Mouse (Mus musculus) erythroid progenitor cell, adult 5-6 weeks (primary cell): ENCODE measurements around the gene Pcnx3. TPM values are rescaled to one million over a fixed set of nuclear protein-coding genes. Genes with fewer than 3 reads are reported as not detected.

Source experiments
- ATAC-seq: replicated peaks from 2 replicates; pipeline ENCODE4 v1.8.0; 2016; ENCODE audit warnings: moderate number of reproducible peaks, mild to moderate bottlenecking, moderate TSS enrichment, inconsistent platforms; ENCODE audit not compliant: poor library complexity, low FRiP score, severe bottlenecking
- total RNA-seq, 2 experiments: library from RNA; stranded (forward) in 1 of 2; stranded (reverse) in 1 of 2; fragments of 150-400 nt in 1 of 2; fragments of 186-747, 209-891 nt in 1 of 2; gene quantifications; 2 replicates each; pipeline versions ENCODE4 v1.2.3 to v1.2.4; 2015 to 2017; ENCODE audit warnings: low replicate concordance in 2 of 2

Gene Pcnx3
- total RNA-seq, 2 experiments from 2014 or later: 31.4 to 54.5 TPM

DNA sequence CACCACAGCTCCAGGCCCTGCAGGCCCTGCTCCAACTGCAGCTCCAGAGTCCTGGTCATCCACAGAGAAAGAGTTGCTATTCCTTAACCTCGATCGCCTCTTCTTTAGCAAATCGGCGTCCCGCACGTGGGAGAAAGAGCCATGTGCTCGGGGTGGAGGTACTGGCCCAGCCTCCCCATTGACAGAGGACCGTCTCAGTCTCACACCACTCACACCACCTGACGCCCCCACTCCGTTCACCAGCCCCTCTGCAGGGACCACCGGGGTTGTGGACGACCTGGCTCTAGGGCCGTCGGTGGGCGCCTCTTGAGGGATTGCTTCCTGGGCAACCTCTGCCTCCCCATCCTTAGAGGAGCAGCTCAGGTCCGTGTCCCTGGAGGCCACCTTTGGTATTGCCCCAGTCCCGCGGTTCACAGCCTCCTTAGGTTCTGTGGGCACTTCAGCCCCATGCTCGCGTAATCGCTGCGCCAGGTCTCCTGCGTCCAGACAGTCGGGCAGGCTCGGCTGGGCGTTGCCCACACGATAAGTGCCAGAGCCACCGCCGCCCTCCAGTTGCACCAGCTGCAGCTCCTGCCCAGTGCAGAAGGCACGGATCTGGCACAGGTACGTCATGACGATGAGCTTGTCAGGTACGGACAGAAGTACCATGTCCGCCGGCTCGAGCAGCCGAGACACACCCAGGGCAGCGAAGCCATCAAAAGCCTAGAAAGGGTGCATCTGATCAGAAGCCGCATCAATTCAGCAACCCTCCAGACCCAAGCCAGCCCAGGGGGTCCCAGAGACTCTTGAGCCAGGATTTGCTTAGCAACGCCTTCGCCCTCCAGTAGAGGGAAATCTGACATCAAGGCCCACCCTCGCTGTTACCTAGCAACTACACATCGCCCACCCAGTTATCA lies 27.3 kb upstream of the Pcnx3 start:
- peak; percentile 81 for ATAC-seq

DNA sequence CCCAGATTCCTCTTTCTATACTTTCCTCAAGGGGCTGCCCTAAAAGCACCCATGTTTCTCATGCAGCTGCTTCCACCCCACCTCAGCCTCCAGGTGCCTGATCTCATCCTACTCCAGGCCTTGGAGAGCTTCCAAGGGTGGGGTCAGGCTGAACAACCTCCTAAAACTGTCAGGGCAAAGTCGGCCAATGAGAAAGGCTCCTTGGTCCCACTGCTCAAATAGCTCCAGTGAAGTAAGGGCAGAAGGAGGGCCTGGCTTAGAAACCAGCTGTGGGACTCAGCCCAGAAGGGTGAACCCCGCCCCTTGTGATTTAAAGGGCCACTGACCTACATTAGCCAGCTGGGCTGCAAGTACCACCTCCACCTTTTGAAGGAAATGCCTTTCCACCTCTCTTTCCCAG lies 25.0 kb upstream of the Pcnx3 start:
- ATAC-seq: peak; percentile 51

DNA sequence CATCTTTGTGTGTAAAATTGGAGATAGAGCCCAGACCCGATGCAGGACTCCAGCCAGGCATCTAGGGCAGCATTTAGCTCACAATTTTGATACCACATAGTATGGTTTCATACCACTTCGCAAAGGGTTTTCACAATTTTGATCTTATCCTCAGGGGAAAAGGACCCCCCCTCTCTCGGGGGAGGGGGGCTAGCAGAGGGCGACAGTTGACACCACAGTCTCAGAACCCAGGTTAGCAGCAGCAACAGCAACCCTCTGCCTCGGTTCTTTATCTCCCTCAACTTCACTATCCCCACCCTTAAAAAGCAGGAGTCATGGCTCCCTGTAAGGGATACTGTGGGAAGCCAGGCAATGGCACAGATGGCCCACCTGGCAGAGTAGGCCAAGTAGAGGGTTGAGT lies 24.5 kb upstream of the Pcnx3 start:
- no peak for ATAC-seq

DNA sequence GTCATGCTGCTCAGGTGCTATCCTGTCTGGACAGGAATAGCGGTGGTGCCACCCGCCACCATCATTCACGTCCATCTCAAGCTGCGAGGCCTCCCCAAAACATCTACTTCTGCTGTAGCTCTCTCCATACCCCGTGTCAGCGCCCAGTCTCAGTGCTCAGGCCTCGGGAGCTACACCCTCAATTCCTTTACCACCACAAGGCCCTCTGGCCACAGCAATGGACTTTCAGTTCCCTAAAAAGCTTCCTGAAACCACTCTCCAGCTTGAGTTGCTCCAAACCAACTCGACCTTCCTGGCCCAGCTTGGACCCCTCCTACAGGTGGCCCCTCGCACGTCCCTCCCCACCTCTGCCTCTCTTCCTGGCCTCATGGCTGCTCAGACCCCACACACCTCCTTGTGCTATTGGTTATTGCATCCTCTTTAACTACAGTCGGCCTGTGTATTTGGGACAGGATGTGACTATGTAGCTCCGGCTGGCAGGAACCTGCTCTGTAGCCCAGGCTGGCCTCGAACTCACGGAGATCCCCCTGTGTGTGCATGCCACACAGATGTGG lies 23.3 kb upstream of the Pcnx3 start:
- ATAC-seq: no peak

DNA sequence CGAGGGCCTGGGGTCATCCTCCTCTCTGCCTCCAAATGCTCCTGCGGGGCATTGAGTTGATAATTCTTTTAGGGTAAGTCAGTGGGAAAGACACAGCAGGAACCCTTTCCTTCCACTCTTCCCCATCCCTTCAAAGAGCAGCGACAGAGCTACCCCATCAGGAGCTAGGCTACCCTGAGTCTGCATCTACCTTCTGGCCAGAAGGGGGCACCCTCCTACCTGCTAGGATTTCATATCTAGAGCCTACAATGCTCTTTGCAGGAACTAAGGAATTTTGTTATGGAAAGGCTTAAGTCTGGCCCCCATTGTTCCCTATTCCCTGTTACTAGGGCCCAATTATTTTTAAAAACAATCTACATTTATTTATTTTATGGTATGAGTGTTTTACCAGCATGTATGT lies 22.5 kb upstream of the Pcnx3 start:
- no peak for ATAC-seq

DNA sequence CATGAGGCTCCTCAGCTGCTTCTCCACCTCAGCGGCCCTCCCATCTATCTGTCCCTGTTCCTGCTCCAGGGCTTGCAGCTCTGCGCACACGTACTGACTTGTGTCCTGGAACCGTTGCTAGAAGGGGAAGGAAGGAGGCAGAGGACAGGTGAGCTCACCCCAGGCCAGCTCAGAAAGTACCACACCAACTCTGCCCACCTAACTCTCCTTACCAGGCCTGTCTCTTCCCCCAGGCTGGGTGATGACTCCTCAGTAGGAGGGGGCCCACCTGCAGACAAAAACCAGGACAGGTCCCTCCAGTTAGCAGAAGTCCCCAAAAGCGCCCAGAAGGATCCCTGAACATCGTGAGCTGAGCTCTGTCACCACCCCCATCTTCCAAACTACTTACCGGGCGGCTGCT lies 21.9 kb upstream of the Pcnx3 start:
- no peak for ATAC-seq

DNA sequence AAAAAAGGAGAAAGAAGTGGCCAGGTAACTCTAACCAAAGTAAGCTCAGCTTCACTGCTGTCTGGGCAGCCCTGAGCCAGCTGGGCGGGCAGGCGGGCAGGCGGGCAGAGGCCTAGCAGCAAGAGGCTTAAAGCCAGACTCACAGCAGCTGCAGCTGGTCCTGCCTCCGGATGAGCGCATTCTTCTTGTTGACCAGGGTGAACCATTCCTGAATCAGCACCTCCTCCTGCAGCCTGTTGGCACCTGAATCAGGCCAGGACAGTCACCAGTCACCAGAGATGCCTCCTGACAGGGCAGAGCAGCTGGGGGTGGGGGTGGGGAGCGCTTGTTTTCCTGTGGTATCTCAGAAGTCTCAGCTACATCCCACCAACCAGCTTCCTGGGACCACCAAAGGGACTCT lies 21.4 kb upstream of the Pcnx3 start:
- ATAC-seq: no peak

DNA sequence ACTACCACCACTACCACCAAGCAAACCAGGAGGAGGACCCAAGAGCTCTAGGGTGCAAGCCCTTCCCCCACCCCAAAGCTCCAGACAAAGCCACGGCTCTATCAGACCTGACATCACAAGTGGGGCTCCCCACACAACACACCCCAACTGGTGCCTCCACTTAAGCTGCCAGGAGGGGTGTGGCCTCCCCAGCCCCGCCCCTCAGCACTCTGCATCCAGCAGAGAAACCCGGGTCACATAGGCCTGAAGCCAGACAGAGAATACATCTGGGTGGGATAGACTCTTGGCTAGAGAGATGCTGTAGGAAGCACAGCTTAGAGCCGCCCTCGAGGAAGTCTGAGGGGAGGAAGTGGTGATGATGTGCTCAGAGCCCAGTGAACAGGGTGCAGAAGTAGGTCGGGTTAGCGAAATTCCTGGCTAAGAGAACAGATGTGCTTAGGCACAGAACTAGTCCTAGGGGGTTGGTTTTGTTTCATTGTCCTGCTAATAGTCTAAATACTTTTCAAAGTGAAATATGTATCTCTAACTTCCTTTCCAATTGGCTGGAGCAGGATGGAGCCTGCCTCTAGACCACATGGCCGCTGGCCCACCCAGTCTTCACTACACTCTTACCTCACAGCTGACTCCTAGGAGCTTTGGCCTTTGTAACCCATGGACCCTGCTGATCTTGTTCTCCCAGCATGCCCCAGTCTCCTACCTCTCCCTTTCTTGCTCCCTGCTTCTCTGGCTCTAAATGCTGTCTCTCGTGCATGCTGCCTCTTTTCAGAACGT lies 16.3 kb upstream of the Pcnx3 start:
- peak; percentile 76 for ATAC-seq

DNA sequence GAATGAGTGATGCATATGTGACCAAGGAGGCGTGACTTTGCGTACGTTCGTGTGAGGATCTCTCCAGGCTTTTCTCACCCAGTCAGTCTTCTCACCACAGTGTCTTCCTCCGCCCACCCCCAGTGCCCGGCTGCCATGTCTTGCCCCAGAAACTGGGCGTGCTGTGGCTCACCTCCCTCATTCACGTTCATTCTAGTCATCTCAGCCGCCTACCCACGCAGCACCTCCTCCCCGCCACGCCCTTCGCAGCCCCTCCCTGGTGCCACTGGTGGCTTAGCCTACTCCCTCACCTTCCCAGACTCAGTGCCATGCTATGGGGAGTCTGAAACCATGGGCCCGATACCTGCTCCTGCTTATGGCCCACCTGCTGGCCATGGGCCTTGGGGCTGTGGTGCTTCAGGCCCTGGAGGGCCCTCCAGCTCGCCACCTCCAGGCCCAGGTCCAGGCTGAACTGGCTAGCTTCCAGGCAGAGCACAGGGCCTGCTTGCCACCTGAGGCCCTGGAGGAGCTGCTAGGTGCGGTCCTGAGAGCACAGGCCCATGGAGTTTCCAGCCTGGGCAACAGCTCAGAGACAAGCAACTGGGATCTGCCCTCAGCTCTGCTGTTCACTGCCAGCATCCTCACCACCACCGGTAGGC lies 15.6 kb upstream of the Pcnx3 start, which contains the start of gene Kcnk7:
TSS of gene Kcnk7 (plus strand) at position 205 of the 638 bp plus-strand sequence.
- peak; percentile 87 for ATAC-seq

DNA sequence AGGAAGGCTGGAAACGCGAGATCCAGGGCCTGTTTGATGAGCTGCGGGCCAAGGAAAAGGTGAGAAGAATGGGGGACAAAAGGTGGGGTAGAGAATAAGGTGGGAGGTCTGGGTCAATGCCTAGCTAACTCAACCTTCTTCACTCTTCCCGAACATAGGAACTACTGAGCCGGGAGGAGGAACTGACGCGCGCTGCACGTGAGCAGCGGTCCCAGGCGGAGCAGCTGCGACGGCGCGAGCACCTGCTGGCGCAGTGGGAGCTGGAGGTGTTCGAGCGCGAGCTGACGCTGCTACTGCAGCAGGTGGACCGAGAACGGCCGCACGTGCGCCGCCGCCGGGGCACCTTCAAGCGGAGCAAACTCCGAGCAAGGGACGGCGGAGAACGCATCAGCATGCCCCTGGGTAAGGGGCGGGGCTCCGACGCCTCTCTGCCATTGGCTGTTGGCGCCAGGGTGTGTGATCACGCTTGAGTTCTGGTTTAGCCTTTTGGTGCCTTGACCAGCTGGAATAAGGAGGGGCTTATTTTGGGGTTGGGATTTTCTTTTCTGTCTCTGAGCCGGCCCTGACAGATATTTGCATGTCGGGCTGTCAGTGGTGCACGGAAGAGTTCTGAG lies 7.2 kb upstream of the Pcnx3 start:
- ATAC-seq: no peak

DNA sequence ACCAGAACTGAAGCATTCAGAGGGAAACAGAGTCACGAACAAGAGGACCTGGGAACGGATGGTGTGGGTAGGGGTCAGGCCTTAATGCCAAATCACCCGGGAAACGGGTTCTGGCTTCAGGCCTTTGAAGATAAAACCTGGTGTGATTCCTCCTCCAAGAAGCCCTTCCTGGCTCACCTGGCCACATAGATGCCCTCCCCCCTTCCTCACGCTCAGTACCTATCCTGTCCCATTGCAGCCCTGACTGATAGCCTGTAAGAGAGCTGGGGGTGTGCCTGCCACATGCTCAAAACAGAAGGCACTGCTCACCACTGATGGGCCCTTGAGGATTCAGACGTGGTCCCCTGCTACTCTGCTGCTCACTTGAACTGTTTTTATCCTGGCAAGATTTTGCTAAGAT lies 5.1 kb upstream of the Pcnx3 start:
- ATAC-seq: no peak

DNA sequence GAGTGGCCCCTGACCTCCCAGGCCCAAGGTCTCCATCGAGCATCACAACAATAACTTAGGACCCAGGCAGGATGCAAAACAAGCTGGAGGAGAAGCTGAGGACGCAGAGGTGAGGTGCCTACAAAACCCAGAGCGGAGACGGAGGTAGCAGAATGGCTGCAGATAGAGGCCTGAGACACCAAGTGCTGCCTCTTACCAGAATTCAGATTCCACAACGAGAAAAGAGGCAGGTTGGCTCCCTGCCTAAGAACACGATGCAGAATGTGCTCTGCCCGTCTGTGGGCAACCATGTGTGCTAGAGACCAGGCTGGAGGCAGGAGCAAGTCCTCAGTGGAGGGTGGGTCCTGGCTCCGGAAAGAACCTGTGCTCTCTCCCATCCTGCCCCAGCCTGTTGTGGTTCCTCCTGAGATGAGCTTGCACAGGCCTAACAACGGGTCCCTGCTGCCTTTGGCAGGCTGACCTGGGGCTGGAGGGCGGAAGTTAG lies 4.2 kb upstream of the Pcnx3 start:
- ATAC-seq: no peak

DNA sequence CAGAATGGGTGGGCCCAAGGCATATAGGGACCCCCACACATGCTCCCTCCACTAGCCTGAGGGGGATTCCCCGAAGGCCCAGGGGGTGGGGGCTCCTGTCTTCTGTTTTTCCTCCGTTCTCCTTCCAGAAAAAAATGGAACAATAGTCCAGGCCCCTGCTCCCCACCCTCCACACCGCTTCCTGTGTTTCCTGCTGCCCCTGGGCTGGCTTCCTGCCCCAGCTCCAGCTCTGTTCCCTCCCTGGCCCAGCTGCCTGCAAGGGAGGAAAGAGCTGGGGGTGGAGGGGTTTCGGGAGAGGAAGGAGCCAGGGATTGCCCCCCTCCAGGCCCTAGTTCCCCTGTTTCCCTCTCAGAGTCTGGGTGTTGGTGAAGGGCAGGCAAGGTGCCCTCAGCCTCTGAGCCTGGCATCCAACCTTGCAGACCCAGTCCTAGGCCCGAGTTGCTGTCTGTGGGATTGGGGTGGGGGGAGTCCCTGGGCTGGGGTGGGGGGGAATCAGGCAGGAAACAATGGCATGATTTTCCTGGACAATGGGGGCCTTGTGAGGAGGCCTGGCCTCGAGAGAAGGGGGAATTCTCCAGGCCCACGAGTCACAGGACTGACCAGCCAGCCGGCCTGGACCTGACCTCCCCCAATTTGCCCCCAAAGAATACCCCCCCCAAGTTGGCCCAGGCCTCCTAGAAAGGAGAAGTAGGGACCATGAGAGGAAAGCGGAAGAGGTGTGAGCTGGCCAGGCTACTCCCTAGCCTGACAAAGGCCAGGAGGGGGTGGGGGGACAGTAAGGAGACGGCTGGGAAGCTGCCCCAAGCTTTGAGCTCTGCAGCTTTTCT lies 3.6 kb upstream of the Pcnx3 start:
- ATAC-seq: no peak

DNA sequence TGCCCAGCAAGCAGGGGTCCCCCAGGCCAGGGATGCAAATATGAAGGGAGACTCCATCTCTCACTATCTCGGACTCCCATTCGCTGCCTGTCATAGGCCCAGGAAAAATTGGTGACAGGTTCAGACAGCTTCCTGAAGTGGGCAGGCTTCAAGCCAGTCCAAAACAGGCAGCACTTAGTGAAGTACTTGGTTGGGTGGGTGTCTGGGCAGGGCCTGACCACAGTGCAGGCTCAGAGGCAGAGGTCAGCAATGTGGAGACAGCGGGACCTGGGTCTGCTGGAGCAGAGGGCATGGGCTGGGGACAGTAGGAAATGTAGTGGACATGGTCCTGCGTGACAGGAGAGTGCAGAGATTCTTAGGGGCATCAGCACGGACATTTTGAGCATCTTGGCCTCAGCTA lies 2.9 kb upstream of the Pcnx3 start:
- no peak for ATAC-seq

DNA sequence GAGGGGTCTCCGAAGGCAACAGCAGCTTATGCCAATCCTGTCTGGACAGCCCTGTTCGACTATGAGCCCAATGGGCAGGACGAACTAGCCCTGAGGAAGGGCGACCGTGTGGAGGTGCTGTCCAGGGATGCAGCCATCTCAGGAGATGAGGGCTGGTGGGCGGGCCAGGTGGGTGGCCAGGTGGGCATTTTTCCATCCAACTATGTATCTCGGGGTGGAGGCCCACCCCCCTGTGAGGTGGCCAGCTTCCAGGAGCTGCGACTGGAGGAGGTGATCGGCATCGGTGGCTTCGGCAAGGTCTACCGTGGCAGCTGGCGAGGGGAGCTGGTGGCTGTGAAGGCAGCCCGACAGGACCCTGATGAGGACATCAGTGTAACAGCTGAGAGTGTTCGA lies 1.6 kb upstream of the Pcnx3 start:
- no peak for ATAC-seq

DNA sequence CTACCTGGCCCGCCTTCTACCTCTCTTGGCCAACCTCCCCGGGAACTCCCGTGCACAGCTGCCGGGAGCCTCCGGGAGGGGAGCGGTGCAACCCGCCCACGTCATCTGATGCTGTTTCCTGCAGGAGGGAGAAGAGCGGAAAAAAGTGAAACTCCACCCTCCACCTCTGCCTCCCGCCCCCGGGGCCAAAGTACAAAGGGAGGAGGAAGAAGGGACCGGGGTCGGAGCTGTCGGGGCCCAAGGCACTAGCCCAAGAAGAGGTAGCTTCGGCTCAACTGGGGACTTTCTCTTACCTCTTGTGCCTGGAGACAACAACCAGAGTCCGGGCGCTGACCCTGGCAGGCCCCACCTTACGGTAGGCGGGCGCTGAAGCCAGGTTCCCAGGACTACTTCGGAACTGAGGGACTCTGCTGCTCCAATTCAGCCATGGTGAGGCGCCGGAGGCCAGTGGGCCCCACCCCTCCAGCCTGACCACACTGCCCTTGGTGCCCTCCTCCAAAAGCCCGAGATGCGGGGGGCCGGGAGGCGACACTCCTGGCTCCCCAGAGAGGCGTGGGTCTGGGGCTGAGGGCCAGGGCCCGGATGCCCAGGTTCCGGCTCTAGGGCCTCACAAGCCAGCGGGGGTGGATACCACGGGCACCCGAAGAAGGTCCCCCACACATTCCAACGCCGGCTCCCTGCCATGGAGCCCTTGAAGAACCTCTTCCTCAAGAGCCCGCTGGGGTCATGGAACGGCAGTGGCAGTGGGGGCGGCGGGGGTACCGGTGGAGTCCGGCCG lies 1.0 kb upstream of the Pcnx3 start:
- peak; percentile 77 for ATAC-seq

DNA sequence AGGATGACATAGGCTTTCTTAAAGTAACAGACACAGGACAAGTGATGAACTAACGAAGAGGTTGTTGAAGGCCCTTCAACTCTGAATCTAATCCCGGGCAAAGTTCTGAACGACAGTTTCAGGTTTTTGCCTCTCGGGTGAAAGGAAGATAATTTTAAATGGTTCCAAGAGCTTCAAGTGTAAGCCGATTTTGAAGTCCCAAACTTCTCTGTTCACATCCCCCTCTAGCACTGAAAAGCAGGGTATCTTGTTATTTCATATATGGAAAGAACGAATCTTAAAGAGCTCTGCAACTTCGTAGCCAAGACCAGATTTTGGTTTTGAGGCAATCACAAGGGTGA lies 350 bp upstream of the Pcnx3 start:
- no peak for ATAC-seq

DNA sequence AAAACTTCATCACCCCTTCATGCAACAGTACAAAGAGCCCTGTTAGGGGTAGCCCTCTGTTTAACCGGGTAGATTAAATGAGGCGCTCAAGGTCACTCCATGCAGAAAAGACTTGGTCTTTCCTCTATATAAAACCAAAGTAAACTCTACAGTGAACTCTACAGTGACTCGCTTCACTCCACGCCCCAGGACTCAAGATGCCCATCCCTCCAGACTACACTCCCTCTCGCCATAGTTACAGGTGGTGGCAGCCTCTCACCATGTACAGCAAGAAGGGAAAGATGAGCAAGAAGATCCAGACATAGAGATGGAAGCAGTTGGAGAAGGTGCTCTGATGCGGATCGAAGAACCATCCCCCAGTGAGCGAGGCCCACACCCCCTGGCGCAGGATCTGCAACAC lies 970 bp downstream of the Pcnx3 start:
- no peak for ATAC-seq
